Mouse (Mus musculus): ENCODE measurements around the gene Adgra1. TPM values are rescaled to one million over a fixed set of nuclear protein-coding genes. Genes with fewer than 3 reads are reported as not detected.

Adgra1 gene
- total RNA-seq, 2 experiments from 2014 or later = 0.20 to 0.26 TPM

- peak; percentile 19 for DNase-seq
Observed at GRCm38 (mm10) chr7:139908176-139908575, 74.2 kb downstream of the Adgra1 start.

GRCm38 (mm10) chr7:139909469-139909868 lies 75.5 kb downstream of the Adgra1 start:
- no peak for DNase-seq

GRCm38 (mm10) chr7:139910204-139910835 lies 76.3 kb downstream of the Adgra1 start:
- DNase-seq = no peak

DNA sequence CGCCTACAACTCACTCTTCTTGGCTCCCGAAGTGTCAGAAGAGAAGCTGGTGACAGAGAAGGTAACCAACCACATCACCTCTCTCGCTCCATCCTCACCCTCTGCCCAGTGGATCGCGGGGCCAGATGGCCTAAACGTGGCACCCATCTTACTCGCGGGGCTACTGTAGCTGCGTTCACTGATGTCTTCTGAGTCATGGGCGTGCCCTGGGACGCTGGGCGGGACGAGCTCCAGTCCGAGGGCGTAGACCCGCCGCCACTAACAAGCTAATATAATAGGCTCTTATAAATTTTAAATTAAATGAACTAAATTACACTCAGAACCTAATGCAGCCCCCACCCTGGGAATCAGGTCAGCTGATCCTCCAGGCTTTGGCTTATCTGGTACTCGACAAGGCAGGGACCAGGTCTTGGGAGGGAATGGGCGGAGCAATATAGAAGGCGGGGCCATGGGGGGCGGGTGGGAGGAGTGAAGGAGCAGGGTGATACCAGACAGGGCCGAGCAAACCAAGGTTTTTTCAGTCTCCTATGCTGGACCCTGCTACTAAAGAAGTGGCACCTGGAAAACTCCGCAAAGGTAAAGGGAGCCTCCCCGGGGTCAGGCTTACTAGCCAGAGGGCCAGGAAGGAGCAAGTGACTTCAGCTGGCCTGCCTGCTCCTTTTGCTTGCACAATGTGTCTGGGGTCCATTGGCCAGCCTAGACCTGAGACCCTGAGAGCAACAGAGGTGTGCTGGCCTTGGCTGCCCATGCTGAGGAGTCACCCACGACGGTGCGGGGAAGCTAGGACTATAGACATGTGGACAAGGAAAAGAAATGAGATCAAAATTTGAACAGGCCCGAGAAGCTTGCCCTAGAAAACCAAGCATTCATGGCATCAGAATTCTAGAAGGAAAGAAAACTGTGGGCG lies 80.4 kb downstream of the Adgra1 start:
- no peak for DNase-seq

- DNase-seq = no peak
Observed at GRCm38 (mm10) chr7:139915646-139916257, 81.8 kb downstream of the Adgra1 start.

- no peak for DNase-seq
Observed at GRCm38 (mm10) chr7:139916345-139916744, 82.4 kb downstream of the Adgra1 start.

DNA sequence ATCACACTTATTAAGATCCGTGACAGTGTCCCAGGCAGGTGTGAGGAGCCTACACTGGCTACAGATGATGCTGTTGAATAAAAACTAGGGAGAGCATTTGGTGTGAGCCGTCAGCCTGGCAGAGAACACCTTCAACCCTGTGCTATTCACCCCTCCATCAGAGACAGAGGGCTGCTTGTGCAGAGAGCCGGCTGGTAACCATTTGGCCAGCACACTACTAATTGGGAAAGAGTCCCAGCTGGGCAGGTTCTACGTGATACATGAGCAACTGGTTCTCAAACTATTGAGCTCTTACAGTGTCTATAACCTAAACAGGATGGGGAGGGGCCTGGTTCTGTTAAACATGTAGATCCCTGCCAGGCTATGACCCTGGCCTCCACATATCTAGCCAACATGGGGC lies 84.3 kb downstream of the Adgra1 start:
- DNase-seq = no peak

Other genes with a start within 250 kb of the Adgra1 start
- under 1 TPM in 1 of 2 experiments, not detected in 1; 0.09 TPM for gene Cfap46, start 150.4 kb upstream of the Adgra1 start, total RNA-seq (2021)
- gene Kndc1, start 60.5 kb downstream of the Adgra1 start, total RNA-seq (2021) = under 1 TPM; 0.27 to 0.40 TPM
- gene Utf1, start 109.6 kb downstream of the Adgra1 start, total RNA-seq (2021) = not detected
- not detected for gene 6430531B16Rik, start 144.6 kb downstream of the Adgra1 start, total RNA-seq (2021)
- gene Adam8, start 158.4 kb downstream of the Adgra1 start, total RNA-seq (2021) = 1 to 10 TPM in 1 of 2 experiments, under 1 TPM in 1; 0.35 to 1.1 TPM
- gene Zfp511, start 202.2 kb downstream of the Adgra1 start, total RNA-seq (2021) = 1 to 10 TPM; 8.8 to 10.0 TPM
- 10 to 100 TPM; 21.9 to 29.6 TPM for gene Tubgcp2, start 202.5 kb downstream of the Adgra1 start, total RNA-seq (2021)
- gene Msx3, start 214.9 kb downstream of the Adgra1 start, total RNA-seq (2021) = not detected
- under 1 TPM in 1 of 2 experiments, not detected in 1; 0.36 TPM for gene Caly, start 248.4 kb downstream of the Adgra1 start, total RNA-seq (2021)

Measured in gastrocnemius, postnatal 10 days (tissue).